Mouse (Mus musculus) testis, adult 2 months (tissue): ENCODE data around the gene Slc35a1.

Experiments
- CTCF ChIP-seq: fragments of 200-500 bp; IDR thresholded peaks from 2 replicates; pipeline ENCODE4 v1.5.1; 2012; ENCODE audit warnings: low read depth, mild to moderate bottlenecking, inconsistent platforms, low read length, moderate library complexity; ENCODE audit not compliant: control insufficient read depth, insufficient read depth, insufficient replicate concordance
- POLR2A ChIP-seq: fragments of 200-500 bp; IDR thresholded peaks from 2 replicates; pipeline ENCODE4 v1.6.1; 2012; ENCODE audit warnings: low read depth, mild to moderate bottlenecking, inconsistent platforms, low read length, moderate library complexity; ENCODE audit not compliant: control insufficient read depth

DNA sequence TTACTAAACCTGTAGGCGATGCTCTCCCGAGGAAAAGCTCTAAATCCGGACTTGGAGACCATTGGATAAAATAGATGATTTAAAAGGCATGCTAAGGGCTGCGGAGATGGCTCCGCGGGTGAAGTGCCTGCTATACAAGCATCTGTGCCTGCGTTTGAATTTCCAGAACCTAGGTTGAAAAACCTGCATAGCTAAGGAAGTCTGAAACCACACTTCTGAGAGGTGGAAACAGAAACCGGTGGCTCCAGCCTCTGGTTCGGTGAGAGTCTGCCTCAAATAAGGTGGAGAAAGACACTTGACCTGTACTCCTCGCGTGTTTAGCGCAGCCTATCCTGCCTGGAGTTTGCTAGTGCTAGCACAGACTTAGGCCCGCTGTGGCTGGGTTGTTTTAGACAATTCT lies 71.9 kb downstream of the Slc35a1 start:
- no peak for TF ChIP-seq CTCF
- no peak for TF ChIP-seq POLR2A
